Mouse (Mus musculus) ES-Bruce4 (cell line): ENCODE data around the gene Bcl9.

Experiments used
- CTCF ChIP-seq: IDR thresholded peaks from one replicate; pipeline ENCODE4 v1.8.1; 2011; ENCODE audit warnings: low read depth, low read length
- POLR2A ChIP-seq: IDR thresholded peaks from one replicate; pipeline ENCODE4 v1.8.1; 2011; ENCODE audit warnings: low read length; ENCODE audit not compliant: insufficient read depth

DNA sequence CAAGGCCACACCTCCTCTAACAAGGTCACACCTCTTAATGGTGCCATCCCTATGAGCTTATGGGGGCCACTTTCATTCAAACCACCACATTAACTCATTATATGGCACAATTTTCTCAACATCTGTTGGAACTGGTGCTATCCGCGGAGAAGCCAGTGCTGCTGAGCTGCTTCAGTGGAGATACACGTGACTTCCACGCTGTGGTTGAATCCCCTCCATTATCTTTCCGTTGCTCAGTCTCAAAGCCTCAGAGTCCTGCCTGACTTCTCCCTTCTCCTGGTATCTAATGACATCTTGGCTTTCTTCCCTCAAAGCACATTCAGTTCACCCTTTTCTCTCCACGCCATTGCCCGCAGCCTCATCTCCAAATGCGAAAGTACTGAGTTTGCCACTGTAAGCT, 101.1 kb downstream of the Bcl9 start:
- TF ChIP-seq CTCF (no peak), POLR2A (no peak)
